Mouse (Mus musculus) midbrain, embryonic 11.5 days (tissue): ENCODE results near the gene Myd88. TPM values are rescaled to one million over a fixed set of nuclear protein-coding genes. Genes with fewer than 3 reads are reported as not detected.

Source experiments
- ATAC-seq: fragments of 200-750 bp; cut with Nextera tagmentation; 2 replicates; pipeline ENCODE4 v1.8.0; 2017; ENCODE audit warnings: moderate TSS enrichment, moderate library complexity; ENCODE audit not compliant: low FRiP score
- DNase-seq: peaks from one replicate; pipeline ENCODE4 v3.0.0; 2015; ENCODE audit warnings: low spot score; ENCODE audit errors: missing footprints
- H3K27ac ChIP-seq: fragments of 300-500 bp; sonication (generic); 2 replicates; pipeline ENCODE4 v1.5.1; 2014; ENCODE audit warnings: low read depth, low read length
- H3K27me3 ChIP-seq: fragments of 300-500 bp; sonication (generic); 2 replicates; pipeline ENCODE4 v1.6.1; 2014; ENCODE audit warnings: mild to moderate bottlenecking, low read length, moderate library complexity, mixed read lengths; ENCODE audit not compliant: control insufficient read depth, insufficient read depth
- H3K36me3 ChIP-seq: fragments of 300-500 bp; sonication (generic); 2 replicates; pipeline ENCODE4 v1.6.1; 2014; ENCODE audit warnings: mild to moderate bottlenecking, low read length, moderate library complexity, mixed read lengths; ENCODE audit not compliant: control insufficient read depth, insufficient read depth
- H3K4me1 ChIP-seq: fragments of 300-500 bp; sonication (generic); 2 replicates; pipeline ENCODE4 v1.6.1; 2014; ENCODE audit warnings: low read length; ENCODE audit not compliant: control insufficient read depth, insufficient read depth
- H3K4me2 ChIP-seq: fragments of 300-500 bp; sonication (generic); 2 replicates; pipeline ENCODE4 v1.6.1; 2014; ENCODE audit warnings: mild to moderate bottlenecking, moderate library complexity
- H3K4me3 ChIP-seq: fragments of 300-500 bp; sonication (generic); 2 replicates; pipeline ENCODE4 v1.5.1; 2014; ENCODE audit warnings: low read depth, low read length
- H3K9ac ChIP-seq: fragments of 300-500 bp; sonication (generic); 2 replicates; pipeline ENCODE4 v1.6.1; 2014; ENCODE audit warnings: low read length
- H3K9me3 ChIP-seq: fragments of 300-500 bp; sonication (generic); 2 replicates; pipeline ENCODE4 v1.6.1; 2016; ENCODE audit warnings: low read length; ENCODE audit not compliant: control insufficient read depth
- WGBS: fragments of 180-500 bp; shearing (Covaris S2); extraction: QIAGEN DNeasy Blood & Tissue Kit; methylation state at CpG from one replicate; pipeline ENCODE4 v1.1.7; 2014; 5-methylcytosine and 5-hydroxymethylcytosine counted together
- polyA plus RNA-seq: library from polyadenylated mRNA; unstranded; fragments of >200 nt; fragmentation: Nextera tagmentation; extraction: Ambion mirVana; gene quantifications from 2 replicates; pipeline ENCODE4 v1.2.1, GENCODE M21; 2014

Gene Myd88
- polyA plus RNA-seq, 1 experiment from 2014 or later: 7.6 TPM

DNA sequence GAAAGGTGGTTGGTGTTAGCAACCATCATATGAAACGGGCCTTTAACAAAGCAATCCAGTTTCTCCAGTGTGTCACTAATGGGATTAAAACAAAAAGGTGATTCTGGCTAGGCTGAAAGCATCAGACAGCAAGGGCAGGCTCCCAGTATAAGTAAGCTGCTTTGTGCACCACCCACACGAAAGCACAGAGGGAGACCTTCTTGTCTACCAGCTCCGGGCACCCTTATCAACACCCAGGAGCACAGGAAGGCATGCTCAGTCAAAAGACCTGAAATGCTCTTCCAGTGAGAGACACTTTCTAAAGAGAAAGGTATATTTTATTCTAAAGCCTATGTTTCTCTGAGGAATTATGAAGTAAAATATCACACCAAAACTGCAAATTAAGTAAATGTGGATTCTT, 50.4 kb downstream of the Myd88 start:
- Histone ChIP-seq H3K27me3 (no peaks in the 10 kb centered on the region), H3K4me2 (no peak overlapping the region), H3K27ac (no peak overlapping the region), H3K4me1 (no peaks in the 10 kb centered on the region), H3K36me3 (0 out of 2 replicates have a peak, but pooled peaks cover 3% of the 10 kb centered on the region), H3K9me3 (no peaks in the 10 kb centered on the region), H3K9ac (no peak overlapping the region), H3K4me3 (no peak overlapping the region)
- DNase-seq (no peak), ATAC-seq (no peak)
- WGBS: 84% methylated on average over 3 of the region's 3 CpGs

Other genes with a start within 250 kb of the Myd88 start
- 24.2 and 25.8 TPM in 2 replicates for gene Plcd1, start 247.9 kb downstream of the Myd88 start, polyA plus RNA-seq
- gene Dlec1, start 238.9 kb downstream of the Myd88 start, polyA plus RNA-seq: 0.51 and 0.65 TPM in 2 replicates
- gene Acaa1b, start 184.3 kb downstream of the Myd88 start, polyA plus RNA-seq: 1.0 and 1.4 TPM in 2 replicates
- not detected in 2 replicates for gene Gm47289, start 182.2 kb downstream of the Myd88 start, polyA plus RNA-seq
- not detected in 2 replicates for gene Slc22a13, start 132.3 kb downstream of the Myd88 start, polyA plus RNA-seq
- 15.5 and 16.2 TPM in 2 replicates for gene Oxsr1, start 19.0 kb downstream of the Myd88 start, polyA plus RNA-seq
- 52.7 and 61.2 TPM in 2 replicates for gene Acaa1a, start 1.7 kb downstream of the Myd88 start, polyA plus RNA-seq
- 5.4 and 6.5 TPM in 2 replicates for gene Xylb, start 16.0 kb upstream of the Myd88 start, polyA plus RNA-seq
- not detected in 2 replicates for gene Slc22a14, start 24.1 kb upstream of the Myd88 start, polyA plus RNA-seq
- gene Acvr2b, start 60.7 kb upstream of the Myd88 start, polyA plus RNA-seq: 70.1 and 95.4 TPM in 2 replicates
- 39.5 and 39.9 TPM in 2 replicates for gene Exog, start 103.5 kb upstream of the Myd88 start, polyA plus RNA-seq
- 0.16 TPM in 1 of 2 replicates, not detected in the other for gene Scn5a, start 237.6 kb upstream of the Myd88 start, polyA plus RNA-seq